Mouse (Mus musculus): ENCODE data around the gene Gm7978.
"Not testable (repeated sequence)": the region's sequence is repeated elsewhere in the genome, so short reads cannot be mapped to it uniquely, and the experiment has no call there.

The Gm7978 gene

DNA sequence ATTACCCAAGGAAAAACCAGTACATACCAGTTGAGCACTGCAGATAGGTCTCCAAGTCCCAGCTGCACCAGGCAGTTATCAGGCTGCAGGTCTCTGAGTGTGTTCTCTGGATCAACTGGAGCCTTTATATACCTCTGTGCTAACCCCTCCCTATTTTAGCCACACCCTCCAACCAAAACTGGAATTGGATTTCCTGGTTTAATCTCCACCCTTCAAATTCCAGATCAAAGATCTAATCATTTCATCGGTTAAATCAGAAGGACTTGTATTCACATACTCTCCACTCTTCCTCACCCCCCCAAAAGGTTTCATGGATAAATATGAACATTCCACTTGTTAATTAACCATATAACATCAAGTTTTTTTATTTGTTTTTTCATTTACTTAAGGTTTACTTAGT is at the start of gene Gm7978:
TSS of gene Gm7978 (minus strand) at position 101 of the 400 bp plus-strand sequence.
- not testable (repeated sequence) for DNase-seq (ENCODE audit: extremely low read depth, insufficient read length, low spot score)

GRCm38 (mm10) chr5:95775690-95776089 is 39.7 kb upstream of the Gm7978 start, which contains the start of gene E330014E10Rik:
Gene E330014E10Rik, plus strand, starts transcription at chr5:95775990.
- DNase-seq (ENCODE audit: extremely low read depth, insufficient read length, low spot score): not testable (repeated sequence)

DNA sequence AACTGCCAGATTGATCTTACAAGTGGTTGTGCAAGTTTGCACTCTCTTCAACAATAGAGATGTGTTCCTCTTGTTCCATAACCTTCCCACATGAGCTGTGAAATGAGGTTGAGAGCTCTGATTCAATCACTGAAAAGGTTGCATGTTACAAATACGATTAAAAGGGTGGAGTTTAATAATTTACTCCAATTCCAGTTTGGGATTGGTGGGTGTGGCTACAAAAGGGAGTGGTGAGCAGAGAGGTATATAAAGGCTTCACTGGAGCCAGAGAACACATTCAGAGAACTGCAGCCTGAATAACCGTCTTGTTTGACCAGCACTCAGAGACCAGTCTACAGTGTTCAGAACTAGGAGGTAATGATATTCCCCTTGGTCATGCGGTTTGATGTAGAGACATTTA is 5.7 kb upstream of the Gm7978 start, which contains the start of gene Gm7982:
TSS of gene Gm7982 (plus strand) at position 301 of the 400 bp plus-strand sequence.
- not testable (repeated sequence) for DNase-seq (ENCODE audit: extremely low read depth, insufficient read length, low spot score)
